Mouse (Mus musculus) liver, adult 2 months (tissue): Measurements from ENCODE around the gene Wnt11. TPM values are rescaled to one million over a fixed set of nuclear protein-coding genes. Genes with fewer than 3 reads are reported as not detected.

Experiments used
- DNase-seq: peaks from one replicate; pipeline ENCODE4 v3.0.0-alpha.2; 2011; ENCODE audit warnings: low read depth, low spot score; ENCODE audit errors: extremely low read depth
- H3K27ac ChIP-seq: fragments of 200-500 bp; replicated peaks from 2 replicates; pipeline ENCODE4 v1.5.1; 2012; ENCODE audit warnings: low read depth, mild to moderate bottlenecking, control low read depth, inconsistent platforms, low read length; ENCODE audit not compliant: insufficient read depth
- H3K27me3 ChIP-seq: fragments of 200-500 bp; 2 replicates; pipeline ENCODE4 v1.6.1; 2012; ENCODE audit warnings: mild to moderate bottlenecking, moderate library complexity, low read length, inconsistent platforms; ENCODE audit not compliant: control insufficient read depth, insufficient read depth
- H3K36me3 ChIP-seq: fragments of 200-500 bp; 2 replicates; pipeline ENCODE4 v1.6.1; 2012; ENCODE audit warnings: low read length, inconsistent platforms; ENCODE audit not compliant: control insufficient read depth, insufficient read depth
- H3K4me1 ChIP-seq: fragments of 200-500 bp; 2 replicates; pipeline ENCODE4 v1.6.1; 2011; ENCODE audit warnings: low read length; ENCODE audit not compliant: control insufficient read depth, insufficient read depth
- H3K4me3 ChIP-seq: fragments of 200-500 bp; 2 replicates; pipeline ENCODE4 v1.5.1; 2011; ENCODE audit warnings: low read depth, mild to moderate bottlenecking, control low read depth, low read length, moderate library complexity; ENCODE audit not compliant: insufficient read depth
- H3K79me2 ChIP-seq: fragments of 200-500 bp; 2 replicates; pipeline ENCODE4 v1.6.1; 2012; ENCODE audit warnings: inconsistent platforms, mild to moderate bottlenecking, low read length, moderate library complexity; ENCODE audit not compliant: control insufficient read depth, insufficient read depth
- H3K9ac ChIP-seq: fragments of 200-500 bp; 2 replicates; pipeline ENCODE4 v1.6.1; 2012; ENCODE audit warnings: low read depth, mild to moderate bottlenecking, control low read depth, inconsistent platforms, low read length
- CTCF ChIP-seq: fragments of 200-500 bp; IDR thresholded peaks from 2 replicates; pipeline ENCODE4 v1.5.1; 2011; ENCODE audit warnings: low read depth, low read length, control low read depth
- POLR2A ChIP-seq: fragments of 200-500 bp; IDR thresholded peaks from 2 replicates; pipeline ENCODE4 v1.6.1; 2011; ENCODE audit warnings: low read length, control low read depth; ENCODE audit not compliant: insufficient read depth; ENCODE audit errors: extremely low read depth
- WGBS: fragments of 180-500 bp; shearing (Covaris S2); methylation state at CpG from one replicate; pipeline ENCODE4 v1.1.7; 2018; 5-methylcytosine and 5-hydroxymethylcytosine counted together
- polyA plus RNA-seq: library from polyadenylated mRNA; depleted of rRNA; stranded (reverse); fragments of >200 nt; gene quantifications from 2 replicates; pipeline ENCODE4 v1.2.3, GENCODE M21; 2012
- total RNA-seq: library from RNA; depleted of rRNA; stranded (reverse); fragments of >200 nt; gene quantifications from 2 replicates; pipeline ENCODE4 v1.2.3, GENCODE M21; 2014

Gene Wnt11
- total and polyA plus RNA-seq, 2 experiments, result 0.21 to 0.55 TPM

- H3K4me3 ChIP-seq, result no peak overlapping the region
- no peak overlapping the region for H3K9ac ChIP-seq
- no peaks in the 10 kb centered on the region for H3K4me1 ChIP-seq
- no peak for DNase-seq
- no peak for TF ChIP-seq POLR2A
- TF ChIP-seq CTCF, result no peak
- 95% methylated on average over 6 of the region's 6 CpGs for WGBS
- no peaks in the 10 kb centered on the region for H3K36me3 ChIP-seq
- no peak overlapping the region for H3K27ac ChIP-seq
- H3K27me3 ChIP-seq, result no peaks in the 10 kb centered on the region
- H3K79me2 ChIP-seq, result no peaks in the 10 kb centered on the region
These were observed 12.0 kb upstream of the Wnt11 start for GRCm38 (mm10) chr7:98822881-98823280.

GRCm38 (mm10) chr7:98823896-98824822 is 10.8 kb upstream of the Wnt11 start:
- WGBS, result 84% methylated on average over 15 of the region's 15 CpGs
- DNase-seq, result no peak
- no peaks in the 10 kb centered on the region for H3K36me3 ChIP-seq
- no peaks in the 10 kb centered on the region for H3K4me1 ChIP-seq
- H3K27ac ChIP-seq, result no peak overlapping the region
- TF ChIP-seq POLR2A (no peak), CTCF (no peak)
- H3K79me2 ChIP-seq, result no peaks in the 10 kb centered on the region
- H3K4me3 ChIP-seq, result no peak overlapping the region
- H3K9ac ChIP-seq, result no peak overlapping the region
- H3K27me3 ChIP-seq, result no peaks in the 10 kb centered on the region

- WGBS, result 85% methylated on average over 3 of the region's 3 CpGs
- Histone ChIP-seq H3K4me3 (no peak overlapping the region), H3K4me1 (no peaks in the 10 kb centered on the region), H3K36me3 (no peaks in the 10 kb centered on the region), H3K27me3 (no peaks in the 10 kb centered on the region), H3K27ac (no peak overlapping the region), H3K79me2 (no peaks in the 10 kb centered on the region), H3K9ac (no peak overlapping the region)
- no peak for TF ChIP-seq CTCF
- TF ChIP-seq POLR2A, result no peak
- DNase-seq, result no peak
These were observed 6.9 kb upstream of the Wnt11 start for GRCm38 (mm10) chr7:98828052-98828451.

GRCm38 (mm10) chr7:98828876-98829275 is 6.0 kb upstream of the Wnt11 start:
- DNase-seq, result no peak
- TF ChIP-seq POLR2A, result no peak
- no peak for TF ChIP-seq CTCF
- Histone ChIP-seq H3K27me3 (peaks cover 3% of the 10 kb centered on the region; the same call in 1 of the 2 replicates), H3K4me1 (no peaks in the 10 kb centered on the region), H3K36me3 (no peaks in the 10 kb centered on the region), H3K4me3 (no peak overlapping the region), H3K27ac (no peak overlapping the region), H3K9ac (no peak overlapping the region), H3K79me2 (no peaks in the 10 kb centered on the region)
- 46% methylated on average over 7 of the region's 7 CpGs for WGBS

GRCm38 (mm10) chr7:98831290-98831689 is 3.6 kb upstream of the Wnt11 start:
- Histone ChIP-seq H3K27me3 (peaks cover 22% of the 10 kb centered on the region), H3K4me3 (no peak overlapping the region)

More at GRCm38 (mm10) chr7:98831290-98831689, 3.6 kb upstream of the Wnt11 start:
- peaks cover 5% of the 10 kb centered on the region for H3K4me1 ChIP-seq
- TF ChIP-seq POLR2A, result no peak
- TF ChIP-seq CTCF, result no peak
- 35% methylated on average over 6 of the region's 6 CpGs for WGBS
- H3K36me3 ChIP-seq, result no peaks in the 10 kb centered on the region
- H3K27ac ChIP-seq, result no peak overlapping the region
- DNase-seq, result no peak
- H3K79me2 ChIP-seq, result no peaks in the 10 kb centered on the region
- H3K9ac ChIP-seq, result no peak overlapping the region
